Mouse (Mus musculus): ENCODE results near the gene Itga11. TPM values are rescaled to one million over a fixed set of nuclear protein-coding genes. Genes with fewer than 3 reads are reported as not detected.

Gene Itga11
- total RNA-seq, 2 experiments from 2014 or later, result 1.1 to 1.4 TPM

Other genes with a start within 250 kb of the Itga11 start
- 100 to 1,000 TPM; 107 to 113 TPM for gene Coro2b, start 140.8 kb upstream of the Itga11 start, total RNA-seq (2021)
- 100 to 1,000 TPM; 113 to 118 TPM for gene Fem1b, start 134.1 kb downstream of the Itga11 start, total RNA-seq (2021)
- gene Cln6, start 161.0 kb downstream of the Itga11 start, total RNA-seq (2021), result 10 to 100 TPM in 1 of 2 experiments, 1 to 10 TPM in 1; 9.6 to 10.8 TPM
- gene Calml4, start 180.3 kb downstream of the Itga11 start, total RNA-seq (2021), result 1 to 10 TPM in 1 of 2 experiments, under 1 TPM in 1; 0.57 to 1.5 TPM

Measured in left cerebral cortex, postnatal 10 days (tissue).